Mouse (Mus musculus) neural tube, embryonic 13.5 days (tissue): ENCODE data around the gene Aif1. TPM values are rescaled to one million over a fixed set of nuclear protein-coding genes. Genes with fewer than 3 reads are reported as not detected.

Experiments used
- ATAC-seq: fragments of 200-750 bp; cut with Nextera tagmentation; 2 replicates; pipeline ENCODE4 v1.8.0; 2017; ENCODE audit warnings: low read depth, mild to moderate bottlenecking, moderate TSS enrichment, moderate library complexity
- H3K27ac ChIP-seq: fragments of 300-500 bp; sonication (generic); replicated peaks from 2 replicates; pipeline ENCODE4 v1.5.1; 2015; ENCODE audit warnings: moderate library complexity, mild to moderate bottlenecking, inconsistent platforms
- H3K27me3 ChIP-seq: fragments of 300-500 bp; sonication (generic); 2 replicates; pipeline ENCODE4 v1.6.1; 2015; ENCODE audit warnings: mild to moderate bottlenecking, inconsistent platforms
- H3K36me3 ChIP-seq: fragments of 300-500 bp; sonication (generic); 2 replicates; pipeline ENCODE4 v1.6.1; 2015; ENCODE audit warnings: mild to moderate bottlenecking, inconsistent platforms
- H3K4me1 ChIP-seq: fragments of 300-500 bp; sonication (generic); replicated peaks from 2 replicates; pipeline ENCODE4 v1.6.1; 2015; ENCODE audit warnings: inconsistent platforms
- H3K4me2 ChIP-seq: fragments of 300-500 bp; sonication (generic); 2 replicates; pipeline ENCODE4 v1.6.1; 2015; ENCODE audit warnings: inconsistent platforms, mild to moderate bottlenecking, moderate library complexity
- H3K4me3 ChIP-seq: fragments of 300-500 bp; sonication (generic); 2 replicates; pipeline ENCODE4 v1.5.1; 2015; ENCODE audit warnings: mild to moderate bottlenecking, inconsistent platforms
- H3K9ac ChIP-seq: fragments of 300-500 bp; sonication (generic); 2 replicates; pipeline ENCODE4 v1.6.1; 2015; ENCODE audit warnings: moderate library complexity, mild to moderate bottlenecking, inconsistent platforms
- H3K9me3 ChIP-seq: fragments of 300-500 bp; sonication (generic); 2 replicates; pipeline ENCODE4 v1.6.1; 2016; ENCODE audit warnings: inconsistent platforms
- WGBS: fragments of 180-500 bp; shearing (Covaris S2); methylation state at CpG from one replicate; pipeline ENCODE4 v1.1.7; 2015; 5-methylcytosine and 5-hydroxymethylcytosine counted together
- polyA plus RNA-seq: library from polyadenylated mRNA; unstranded; fragments of >200 nt; fragmentation: Nextera tagmentation; extraction: Ambion mirVana; gene quantifications from 2 replicates; pipeline ENCODE4 v1.2.1, GENCODE M21; 2015

Gene Aif1
- polyA plus RNA-seq, 1 experiment from 2014 or later: 12.7 TPM

DNA sequence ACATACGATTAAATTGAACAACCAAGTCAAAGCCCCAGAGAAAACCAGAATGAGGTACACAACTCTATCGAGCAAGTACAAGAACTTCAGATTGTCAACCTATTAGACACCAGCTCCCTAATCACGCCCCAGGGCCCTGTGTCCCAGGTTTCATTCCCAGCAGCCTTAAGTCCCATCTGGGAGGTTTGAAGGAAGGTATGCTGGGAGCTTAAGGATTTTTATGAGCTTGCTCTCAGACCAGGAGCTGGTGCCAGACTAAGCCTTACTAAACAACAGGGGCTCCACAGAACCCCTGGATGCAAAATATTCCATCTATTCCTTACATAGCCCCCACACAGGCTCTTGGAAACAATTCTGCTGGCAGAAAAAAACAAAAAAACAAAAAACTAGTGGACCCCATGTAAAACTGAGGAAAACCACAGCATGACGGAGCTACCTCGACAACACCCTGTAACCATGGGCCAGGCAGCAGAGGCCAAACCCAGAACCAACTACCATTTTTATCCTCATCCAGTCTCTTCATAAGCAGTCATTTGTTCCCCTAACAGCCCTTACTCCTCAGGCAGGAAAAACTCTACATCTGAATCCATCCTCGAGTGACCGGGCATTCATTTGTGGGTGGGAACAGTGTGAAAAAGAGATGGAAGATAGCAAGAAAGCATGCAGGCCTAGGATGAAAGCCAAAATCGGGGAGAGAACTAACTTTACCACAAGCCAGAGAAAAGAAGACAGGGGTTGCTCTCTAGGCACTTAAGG, 12.4 kb downstream of the Aif1 start:
- H3K4me1 ChIP-seq: peaks cover 43% of the 10 kb centered on the region
- peak overlapping the region; percentile 99 for H3K4me3 ChIP-seq
- H3K9ac ChIP-seq: peak overlapping the region; percentile 100
- ATAC-seq: no peak
- peak overlapping the region; percentile 98 for H3K27ac ChIP-seq
- WGBS: 12% methylated on average over 8 of the region's 8 CpGs
- H3K27me3 ChIP-seq: no peaks in the 10 kb centered on the region
- H3K36me3 ChIP-seq: peaks cover 40% of the 10 kb centered on the region
- H3K4me2 ChIP-seq: peak overlapping the region; percentile 100
- no peaks in the 10 kb centered on the region for H3K9me3 ChIP-seq

DNA sequence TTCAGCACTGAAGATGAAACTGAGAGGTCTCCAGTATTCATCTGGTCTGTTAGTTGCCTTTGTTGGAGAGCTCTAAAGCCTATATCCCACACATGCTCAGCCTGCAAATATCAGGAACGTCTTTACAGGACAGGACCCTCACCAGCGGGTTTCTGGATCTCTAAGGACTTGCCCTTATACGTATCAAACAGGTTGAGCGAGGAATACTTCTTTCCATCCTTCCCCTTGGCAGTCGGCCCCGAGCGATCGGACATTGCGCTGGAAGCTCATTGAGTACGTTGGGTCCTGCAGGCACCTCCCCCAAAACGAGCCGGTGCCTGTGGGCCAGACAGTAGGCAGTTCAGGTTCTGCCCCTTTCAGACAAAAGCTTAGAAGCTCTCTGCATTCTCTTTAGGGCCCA, 13.1 kb downstream of the Aif1 start:
- H3K9me3 ChIP-seq: no peaks in the 10 kb centered on the region
- peak overlapping the region; percentile 100 for H3K9ac ChIP-seq
- H3K27ac ChIP-seq: no peak overlapping the region
- no peak for ATAC-seq
- H3K4me3 ChIP-seq: peak overlapping the region; percentile 99
- peak overlapping the region; percentile 100 for H3K4me2 ChIP-seq
- H3K27me3 ChIP-seq: no peaks in the 10 kb centered on the region
- WGBS: 57% methylated on average over 12 of the region's 12 CpGs
- H3K36me3 ChIP-seq: peaks cover 47% of the 10 kb centered on the region
- H3K4me1 ChIP-seq: peaks cover 43% of the 10 kb centered on the region

DNA sequence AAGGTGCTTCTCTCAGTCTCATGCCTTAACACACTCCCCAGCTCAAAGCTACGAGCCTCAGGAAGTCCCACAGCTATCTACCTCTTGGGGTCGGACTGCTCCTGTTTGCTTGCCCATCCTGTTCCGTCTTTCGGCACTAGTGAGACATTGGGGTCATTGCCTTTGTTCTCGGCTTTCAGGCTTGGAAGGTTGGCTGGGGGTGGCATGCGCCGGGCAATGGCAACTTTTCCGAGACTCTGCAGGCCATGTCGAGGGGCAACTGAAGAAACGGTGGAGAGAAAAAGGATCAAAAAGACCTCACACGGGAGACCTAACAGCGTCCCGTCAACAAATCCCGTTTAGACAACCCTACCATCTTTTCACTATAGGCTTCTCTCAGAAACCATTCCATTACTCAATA, 13.7 kb downstream of the Aif1 start:
- Histone ChIP-seq H3K9me3 (no peaks in the 10 kb centered on the region), H3K4me2 (peak overlapping the region; percentile 100), H3K36me3 (peaks cover 54% of the 10 kb centered on the region), H3K9ac (peak overlapping the region; percentile 100), H3K4me3 (peak overlapping the region; percentile 99), H3K4me1 (peaks cover 42% of the 10 kb centered on the region), H3K27ac (no peak overlapping the region), H3K27me3 (no peaks in the 10 kb centered on the region)
- ATAC-seq: no peak
- WGBS: 78% methylated on average over 14 of the region's 14 CpGs

DNA sequence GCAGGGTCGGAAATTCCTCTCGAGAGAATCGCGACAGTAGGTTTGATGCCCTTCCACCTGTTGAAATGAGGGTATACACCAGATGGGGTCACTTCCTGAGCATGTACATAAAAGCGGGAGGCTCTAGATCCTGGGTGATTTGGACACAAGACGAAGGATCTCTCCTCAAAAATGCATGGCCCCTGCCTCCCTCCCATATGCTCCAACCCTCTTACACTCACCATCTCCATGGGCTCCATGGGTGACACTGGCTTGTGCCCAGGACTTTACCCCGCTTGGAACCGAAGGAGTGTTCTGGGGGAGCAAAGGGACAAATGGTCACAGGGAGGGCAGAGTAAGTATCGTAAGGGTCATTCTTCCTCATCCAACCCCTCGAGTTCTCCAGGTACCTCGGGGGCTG, 14.4 kb downstream of the Aif1 start:
- H3K9me3 ChIP-seq: no peaks in the 10 kb centered on the region
- H3K27me3 ChIP-seq: no peaks in the 10 kb centered on the region
- peak overlapping the region; percentile 100; the same call in 1 of the 2 replicates for H3K9ac ChIP-seq
- 73% methylated on average over 11 of the region's 11 CpGs for WGBS
- peak overlapping the region; percentile 100; the same call in 1 of the 2 replicates for H3K4me2 ChIP-seq
- ATAC-seq: no peak
- peak overlapping the region; percentile 99; the same call in 1 of the 2 replicates for H3K4me3 ChIP-seq
- H3K4me1 ChIP-seq: peaks cover 35% of the 10 kb centered on the region
- H3K36me3 ChIP-seq: peaks cover 61% of the 10 kb centered on the region
- no peak overlapping the region for H3K27ac ChIP-seq

DNA sequence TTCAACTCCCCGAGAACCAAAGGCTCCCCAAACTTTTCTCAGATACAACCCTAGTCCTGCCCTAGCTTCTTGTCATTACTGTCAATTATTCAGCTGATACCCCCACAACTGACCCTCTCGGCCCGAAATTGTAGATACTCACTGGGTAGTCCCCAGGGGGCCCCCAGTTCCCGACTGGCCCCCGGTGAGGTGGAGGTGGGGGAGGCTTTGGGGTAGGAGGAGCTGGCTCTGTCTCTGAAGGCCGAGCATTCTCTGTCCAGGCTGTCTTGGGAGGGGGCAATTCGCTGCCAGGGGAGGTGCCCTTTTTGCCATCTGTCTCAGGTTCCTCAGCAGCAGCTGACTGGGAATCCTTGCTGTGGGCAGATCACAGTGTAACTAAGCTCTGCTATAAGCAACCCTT, 16.2 kb downstream of the Aif1 start:
- Histone ChIP-seq H3K36me3 (peaks cover 78% of the 10 kb centered on the region), H3K27me3 (no peaks in the 10 kb centered on the region), H3K4me1 (peaks cover 28% of the 10 kb centered on the region), H3K9me3 (no peaks in the 10 kb centered on the region), H3K4me2 (no peak overlapping the region), H3K9ac (no peak overlapping the region), H3K27ac (no peak overlapping the region), H3K4me3 (no peak overlapping the region)
- no peak for ATAC-seq
- WGBS: 81% methylated on average over 7 of the region's 7 CpGs

DNA sequence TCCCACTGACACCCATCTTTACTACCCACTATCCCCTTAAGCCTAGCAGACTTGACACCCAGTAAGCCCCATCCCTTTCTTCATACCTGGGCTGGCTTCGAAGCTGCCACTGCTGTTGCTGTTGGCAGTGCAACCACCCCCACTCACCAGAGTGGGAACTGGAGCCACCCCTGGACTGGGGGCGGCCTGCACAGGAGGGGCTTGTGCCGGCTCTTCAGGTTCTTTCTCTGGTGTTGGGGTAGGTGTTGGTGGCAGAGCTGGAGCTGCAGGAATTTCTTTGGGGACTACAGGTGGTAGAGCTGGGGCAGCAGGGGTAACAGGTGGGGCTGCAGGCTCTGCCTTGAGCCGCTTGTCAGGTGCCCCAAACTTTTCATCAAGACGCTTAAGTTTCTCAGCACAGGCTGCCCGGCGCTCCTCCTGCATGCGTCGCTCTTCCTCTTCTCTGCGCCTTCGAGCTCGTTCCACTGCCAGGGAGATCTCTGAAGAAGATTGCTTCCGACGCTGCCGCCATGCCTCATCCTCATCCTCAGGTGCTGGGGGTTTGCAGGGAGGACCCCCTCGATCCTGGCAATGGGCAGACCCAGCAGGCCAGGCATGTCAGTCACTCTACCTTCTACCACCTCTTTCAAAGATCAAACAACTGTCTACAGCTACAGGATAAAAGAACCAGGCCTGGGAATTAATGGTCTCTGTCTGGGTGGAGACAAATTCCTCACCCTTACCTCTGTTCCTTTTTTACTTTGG, 16.8 kb downstream of the Aif1 start:
- no peaks in the 10 kb centered on the region for H3K9me3 ChIP-seq
- no peak overlapping the region for H3K9ac ChIP-seq
- no peak overlapping the region for H3K4me3 ChIP-seq
- 95% methylated on average over 16 of the region's 16 CpGs for WGBS
- H3K4me2 ChIP-seq: no peak overlapping the region
- H3K4me1 ChIP-seq: peaks cover 28% of the 10 kb centered on the region
- peaks cover 85% of the 10 kb centered on the region for H3K36me3 ChIP-seq
- no peaks in the 10 kb centered on the region for H3K27me3 ChIP-seq
- no peak overlapping the region for H3K27ac ChIP-seq
- no peak for ATAC-seq

DNA sequence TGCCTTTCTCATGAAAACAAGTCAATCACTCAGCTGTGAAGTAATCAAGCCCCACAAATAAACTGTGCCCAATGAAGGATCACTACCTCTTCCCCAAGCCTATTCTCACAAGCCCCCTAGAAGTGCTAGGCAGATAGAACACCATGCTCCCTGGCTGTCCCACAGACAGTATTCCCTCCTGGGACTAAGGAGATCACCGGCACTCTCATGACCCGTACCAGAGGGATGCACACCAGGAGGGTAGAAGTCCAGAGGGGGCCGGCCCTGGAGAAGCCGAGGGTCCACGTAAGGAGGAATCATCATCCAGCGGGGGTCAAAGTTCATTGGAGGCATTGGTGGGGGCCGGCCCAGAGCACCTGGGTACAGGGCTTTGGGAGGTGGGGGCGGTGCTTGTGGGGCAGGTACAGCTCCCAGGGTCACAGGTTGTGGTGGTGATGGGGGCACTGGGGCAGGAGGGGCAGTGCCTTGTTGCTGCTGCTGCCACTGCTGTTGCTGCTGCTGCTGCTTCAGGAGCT, 18.1 kb downstream of the Aif1 start:
- Histone ChIP-seq H3K4me3 (no peak overlapping the region), H3K27ac (no peak overlapping the region), H3K4me1 (peaks cover 19% of the 10 kb centered on the region), H3K9ac (no peak overlapping the region), H3K4me2 (no peak overlapping the region), H3K9me3 (no peaks in the 10 kb centered on the region), H3K27me3 (no peaks in the 10 kb centered on the region), H3K36me3 (peaks cover 98% of the 10 kb centered on the region)
- no peak for ATAC-seq
- 90% methylated on average over 8 of the region's 8 CpGs for WGBS

DNA sequence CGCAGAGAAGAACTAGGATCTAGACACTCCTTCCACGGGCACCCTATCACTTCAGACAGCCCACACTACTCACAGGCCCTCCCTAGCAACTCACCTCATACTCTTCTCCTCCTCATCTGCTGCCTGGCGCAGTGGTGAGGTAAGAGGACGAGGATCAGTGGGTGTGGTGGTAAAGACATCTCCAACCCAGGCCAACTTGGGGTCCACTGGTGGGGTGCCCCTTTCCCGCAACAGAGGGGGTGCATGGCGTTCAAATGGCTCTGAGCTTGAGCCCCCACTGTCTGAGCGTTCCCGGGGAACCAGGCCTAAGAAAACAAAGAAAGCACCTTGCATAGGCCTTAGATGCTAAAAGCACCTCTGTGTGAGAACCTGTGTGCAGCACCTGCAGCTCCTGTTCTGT, 18.6 kb downstream of the Aif1 start:
- 96% methylated on average over 8 of the region's 8 CpGs for WGBS
- peaks cover 15% of the 10 kb centered on the region for H3K4me1 ChIP-seq
- ATAC-seq: no peak

DNA sequence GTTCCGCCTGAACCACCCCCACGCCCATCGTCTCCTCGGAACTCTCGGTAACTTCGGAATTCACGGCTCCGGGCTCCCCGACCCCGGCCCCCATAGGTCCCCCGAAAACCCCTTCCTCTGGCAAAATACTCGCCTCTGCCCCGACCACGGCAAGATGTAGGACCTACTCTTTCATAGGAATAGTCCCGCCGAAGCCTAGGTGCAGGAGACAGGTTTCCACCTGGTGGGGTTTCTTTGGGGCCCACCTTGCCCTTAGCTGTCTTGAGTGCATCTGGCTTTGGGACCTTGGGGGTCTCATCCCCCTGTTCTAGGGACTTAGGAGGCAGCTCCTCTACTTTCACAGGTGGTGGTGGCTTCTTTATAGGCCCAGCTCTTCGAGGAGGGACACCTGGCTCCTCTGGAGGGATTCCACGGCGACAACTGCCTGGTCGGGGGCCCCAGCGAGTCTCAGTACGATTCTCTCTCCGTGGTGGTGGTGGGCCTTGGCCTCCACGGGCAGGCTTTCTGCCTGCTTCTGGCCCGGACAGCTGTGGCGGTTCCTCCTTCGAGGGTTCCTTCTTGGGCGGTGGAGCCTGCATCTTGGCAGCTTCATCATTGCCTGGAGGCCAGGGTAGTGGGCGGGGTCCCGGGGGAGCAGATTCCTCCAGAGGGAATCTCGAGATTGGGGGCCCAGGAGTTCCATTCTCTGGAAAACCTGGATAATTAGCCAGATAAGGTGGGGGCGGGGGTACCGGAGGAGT, 19.2 kb downstream of the Aif1 start:
- peaks cover 8% of the 10 kb centered on the region for H3K4me1 ChIP-seq
- ATAC-seq: no peak
- WGBS: 92% methylated on average over 33 of the region's 33 CpGs
- no peak overlapping the region for H3K4me3 ChIP-seq
- no peaks in the 10 kb centered on the region for H3K9me3 ChIP-seq
- peaks cover 99% of the 10 kb centered on the region for H3K36me3 ChIP-seq
- H3K4me2 ChIP-seq: no peak overlapping the region
- no peak overlapping the region for H3K9ac ChIP-seq
- no peaks in the 10 kb centered on the region for H3K27me3 ChIP-seq
- no peak overlapping the region for H3K27ac ChIP-seq

More for the DNA sequence above, 18.6 kb downstream of the Aif1 start:
- Histone ChIP-seq H3K4me2 (no peak overlapping the region), H3K27ac (no peak overlapping the region), H3K4me3 (no peak overlapping the region), H3K9me3 (no peaks in the 10 kb centered on the region), H3K27me3 (no peaks in the 10 kb centered on the region), H3K9ac (no peak overlapping the region), H3K36me3 (peaks cover 100% of the 10 kb centered on the region)

DNA sequence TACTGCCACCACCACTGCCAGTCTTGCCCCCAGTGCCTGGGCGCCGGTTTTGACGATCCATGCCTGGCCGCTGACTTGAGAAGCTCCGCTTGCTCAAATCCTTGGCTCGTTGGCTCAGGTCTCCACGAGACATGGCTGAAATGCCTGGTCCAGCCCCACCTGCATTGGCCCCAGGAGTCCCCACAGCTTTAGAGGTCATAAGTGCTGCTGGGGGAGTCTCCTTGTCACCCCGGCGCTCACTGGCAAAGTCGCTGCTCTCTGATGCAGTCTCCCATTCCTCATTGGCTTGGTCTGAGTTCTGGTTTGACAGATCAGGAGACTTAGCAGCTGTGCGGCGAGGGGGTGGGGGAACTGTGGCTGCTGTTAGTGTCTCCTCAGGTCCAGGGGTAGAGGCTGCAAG, 20.4 kb downstream of the Aif1 start:
- H3K4me3 ChIP-seq: no peak overlapping the region
- no peak overlapping the region for H3K9ac ChIP-seq
- H3K4me1 ChIP-seq: no peaks in the 10 kb centered on the region
- WGBS: 94% methylated on average over 12 of the region's 12 CpGs
- H3K9me3 ChIP-seq: no peaks in the 10 kb centered on the region
- no peak overlapping the region for H3K4me2 ChIP-seq
- no peaks in the 10 kb centered on the region for H3K27me3 ChIP-seq
- ATAC-seq: no peak
- no peak overlapping the region for H3K27ac ChIP-seq
- H3K36me3 ChIP-seq: peaks cover 97% of the 10 kb centered on the region

DNA sequence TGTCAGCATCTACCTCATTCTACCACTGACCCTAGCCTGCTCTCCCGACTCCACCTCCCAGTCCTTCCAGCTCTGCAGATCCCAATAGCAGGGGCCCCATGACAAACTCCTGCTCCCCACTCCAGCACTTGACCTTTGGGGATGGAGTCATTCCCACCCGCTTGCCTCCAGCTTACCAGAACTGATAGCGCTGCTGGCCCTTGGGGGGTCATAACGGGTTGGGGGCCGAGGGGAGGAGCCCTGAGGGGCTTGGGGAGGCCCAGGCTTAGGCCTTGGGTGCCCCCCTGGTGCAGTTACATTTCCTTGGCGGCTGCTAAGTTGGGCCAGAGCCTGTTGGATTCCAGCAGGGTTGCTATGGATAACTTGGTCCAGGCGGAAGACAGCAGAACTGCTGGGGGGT, 21.3 kb downstream of the Aif1 start:
- H3K4me3 ChIP-seq: no peak overlapping the region
- WGBS: 81% methylated on average over 7 of the region's 7 CpGs

DNA sequence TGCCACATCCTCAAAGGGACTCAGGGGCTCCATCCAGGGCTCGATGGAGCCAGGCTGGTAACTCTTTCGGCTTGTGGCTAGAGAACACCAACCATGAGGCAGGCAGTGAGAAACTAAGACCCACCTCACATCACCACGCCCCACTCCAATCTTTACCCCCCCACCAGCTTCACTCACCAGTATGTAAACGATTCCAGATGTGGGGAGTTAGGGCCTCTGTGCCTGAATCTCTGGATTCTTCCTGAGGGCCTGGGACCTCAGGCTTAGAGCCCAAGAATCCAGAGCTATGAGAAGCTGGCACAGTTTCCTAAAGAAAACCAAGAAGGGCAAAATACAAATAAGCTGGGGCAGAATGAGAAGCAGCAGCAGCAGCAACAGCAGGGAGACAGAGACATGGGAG, 21.9 kb downstream of the Aif1 start:
- WGBS: 92% methylated on average over 4 of the region's 4 CpGs
- Histone ChIP-seq H3K9ac (no peak overlapping the region), H3K4me2 (no peak overlapping the region), H3K4me3 (no peak overlapping the region), H3K27me3 (no peaks in the 10 kb centered on the region), H3K36me3 (peaks cover 97% of the 10 kb centered on the region), H3K4me1 (no peaks in the 10 kb centered on the region), H3K9me3 (no peaks in the 10 kb centered on the region), H3K27ac (no peak overlapping the region)
- ATAC-seq: no peak

More for the DNA sequence above, 21.3 kb downstream of the Aif1 start:
- Histone ChIP-seq H3K4me1 (no peaks in the 10 kb centered on the region), H3K27me3 (no peaks in the 10 kb centered on the region), H3K9ac (no peak overlapping the region), H3K27ac (no peak overlapping the region), H3K9me3 (no peaks in the 10 kb centered on the region), H3K36me3 (peaks cover 97% of the 10 kb centered on the region), H3K4me2 (no peak overlapping the region)
- ATAC-seq: no peak
